Mouse (Mus musculus): ENCODE results near the gene Syt1. TPM values are rescaled to one million over a fixed set of nuclear protein-coding genes. Genes with fewer than 3 reads are reported as not detected.

Syt1 gene
- polyA plus RNA-seq, 1 experiment = 0.47 TPM

DNA sequence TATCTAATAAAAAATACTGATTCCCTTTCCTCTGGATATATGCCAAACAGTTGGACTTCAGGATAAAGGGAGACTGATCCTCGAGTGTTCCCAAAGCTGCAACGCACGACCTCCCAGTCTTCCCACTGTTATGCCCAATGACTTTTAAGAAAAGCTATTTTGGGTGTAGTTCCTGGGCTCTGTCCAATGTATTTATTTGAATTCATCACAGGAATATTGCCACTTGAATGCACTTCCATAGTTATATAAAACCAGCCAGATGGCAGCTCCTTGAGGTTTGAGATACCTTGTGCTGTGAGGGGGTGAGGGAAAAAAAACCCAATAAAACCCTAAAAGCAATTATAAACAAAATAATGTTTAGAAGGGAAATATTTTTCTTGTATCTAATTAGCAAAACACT lies 285.9 kb downstream of the Syt1 start:
- TF ChIP-seq CTCF (IDR thresholded peaks at IDR 0.05; ENCODE audit: borderline replicate concordance, insufficient read depth, low read length) (no peak), POLR2A (IDR thresholded peaks at IDR 0.05; ENCODE audit: low read depth, low read length) (no peak)
- Histone ChIP-seq H3K27ac (ENCODE audit: insufficient read depth, low read length) (no peak overlapping the region), H3K4me3 (ENCODE audit: insufficient read depth, low read length) (no peak overlapping the region), H3K4me1 (ENCODE audit: control insufficient read depth, insufficient read depth, low read length) (no peaks in the 10 kb centered on the region)

- H3K27ac ChIP-seq (ENCODE audit: insufficient read depth, low read length) = no peak overlapping the region
- H3K4me3 ChIP-seq (ENCODE audit: insufficient read depth, low read length) = no peak overlapping the region
- no peaks in the 10 kb centered on the region for H3K4me1 ChIP-seq (ENCODE audit: control insufficient read depth, insufficient read depth, low read length)
- no peak for TF ChIP-seq POLR2A (IDR thresholded peaks at IDR 0.05; ENCODE audit: low read depth, low read length)
- TF ChIP-seq CTCF (IDR thresholded peaks at IDR 0.05; ENCODE audit: borderline replicate concordance, insufficient read depth, low read length) = no peak
These were observed 300.3 kb downstream of the Syt1 start for GRCm38 (mm10) chr10:108710514-108710913.

GRCm38 (mm10) chr10:108705658-108706057 lies 305.1 kb downstream of the Syt1 start:
- TF ChIP-seq CTCF (IDR thresholded peaks at IDR 0.05; ENCODE audit: borderline replicate concordance, insufficient read depth, low read length) (no peak), POLR2A (IDR thresholded peaks at IDR 0.05; ENCODE audit: low read depth, low read length) (no peak)
- Histone ChIP-seq H3K4me1 (ENCODE audit: control insufficient read depth, insufficient read depth, low read length) (no peaks in the 10 kb centered on the region), H3K4me3 (ENCODE audit: insufficient read depth, low read length) (no peak overlapping the region), H3K27ac (ENCODE audit: insufficient read depth, low read length) (no peak overlapping the region)

DNA sequence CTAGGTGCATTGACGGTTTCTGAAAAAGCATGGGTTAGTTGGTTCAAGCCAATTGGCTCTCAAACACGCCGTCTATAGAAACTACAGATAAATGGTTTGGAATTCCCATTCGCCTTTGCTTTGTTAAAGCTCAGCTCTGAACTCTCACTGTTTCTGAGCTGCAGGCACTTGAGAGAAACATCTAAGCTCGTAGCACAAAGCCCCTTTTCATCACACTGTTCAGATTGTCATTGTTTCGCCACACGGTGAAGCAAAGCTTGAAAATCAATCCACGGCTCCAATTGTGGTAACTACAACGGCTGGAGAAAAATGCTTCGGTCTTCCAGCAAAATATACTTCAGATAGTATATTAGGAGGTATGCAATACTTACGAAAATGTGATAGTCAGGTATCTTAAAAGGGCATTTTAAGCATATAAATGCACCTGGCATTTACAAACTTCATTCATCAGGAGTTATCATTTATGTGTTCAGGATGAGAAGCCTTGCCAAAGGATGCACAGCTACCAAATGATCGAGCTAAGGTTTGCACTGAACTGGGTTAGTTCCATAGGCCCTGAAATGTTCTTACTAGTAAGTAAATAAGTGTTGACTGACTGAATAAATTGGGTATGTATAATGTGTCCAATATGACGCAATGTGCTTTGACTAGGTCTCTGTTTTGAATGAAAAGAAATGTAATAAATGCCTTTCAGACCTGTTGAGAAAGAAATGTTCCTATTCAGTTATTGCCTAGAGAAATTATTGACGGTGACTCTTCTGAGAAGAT lies 309.2 kb downstream of the Syt1 start:
- TF ChIP-seq CTCF (IDR thresholded peaks at IDR 0.05; ENCODE audit: borderline replicate concordance, insufficient read depth, low read length) (no peak), POLR2A (IDR thresholded peaks at IDR 0.05; ENCODE audit: low read depth, low read length) (no peak)
- Histone ChIP-seq H3K4me1 (ENCODE audit: control insufficient read depth, insufficient read depth, low read length) (no peaks in the 10 kb centered on the region), H3K4me3 (ENCODE audit: insufficient read depth, low read length) (no peak overlapping the region), H3K27ac (ENCODE audit: insufficient read depth, low read length) (no peak overlapping the region)

- Histone ChIP-seq H3K4me1 (ENCODE audit: control insufficient read depth, insufficient read depth, low read length) (no peaks in the 10 kb centered on the region), H3K27ac (ENCODE audit: insufficient read depth, low read length) (no peak within 1 kb of the TSS), H3K4me3 (ENCODE audit: insufficient read depth, low read length) (no peak within 1 kb of the TSS)
- TF ChIP-seq POLR2A (IDR thresholded peaks at IDR 0.05; ENCODE audit: low read depth, low read length) = no peak
- TF ChIP-seq CTCF (IDR thresholded peaks at IDR 0.05; ENCODE audit: borderline replicate concordance, insufficient read depth, low read length) = no peak
These were observed 310.8 kb downstream of the Syt1 start, which contains the start of gene Gm5136 for GRCm38 (mm10) chr10:108699946-108700345. Gene Gm5136 (minus strand): TSS chr10:108700160.

DNA sequence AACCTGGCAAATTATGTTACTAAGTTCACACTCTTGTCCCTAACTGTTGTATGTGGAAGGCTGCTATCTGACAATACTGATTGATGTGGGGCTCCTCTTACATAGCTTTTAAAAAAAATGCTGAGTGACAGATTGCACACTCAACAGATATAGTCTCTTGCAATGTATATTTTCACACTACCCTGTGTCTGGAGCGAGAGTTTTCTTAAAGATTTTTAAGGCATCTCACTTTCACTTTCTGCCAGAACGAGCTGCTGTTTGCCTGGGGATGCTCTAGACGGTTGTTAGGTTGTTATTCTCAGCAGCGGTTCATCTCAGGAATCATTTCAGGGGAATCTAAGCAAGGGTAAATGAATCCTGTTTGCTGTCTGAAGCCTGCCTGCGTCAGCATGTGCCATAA lies 313.7 kb downstream of the Syt1 start:
- Histone ChIP-seq H3K4me1 (ENCODE audit: control insufficient read depth, insufficient read depth, low read length) (no peaks in the 10 kb centered on the region), H3K27ac (ENCODE audit: insufficient read depth, low read length) (no peak overlapping the region), H3K4me3 (ENCODE audit: insufficient read depth, low read length) (no peak overlapping the region)
- TF ChIP-seq POLR2A (IDR thresholded peaks at IDR 0.05; ENCODE audit: low read depth, low read length) (no peak), CTCF (IDR thresholded peaks at IDR 0.05; ENCODE audit: borderline replicate concordance, insufficient read depth, low read length) (no peak)

DNA sequence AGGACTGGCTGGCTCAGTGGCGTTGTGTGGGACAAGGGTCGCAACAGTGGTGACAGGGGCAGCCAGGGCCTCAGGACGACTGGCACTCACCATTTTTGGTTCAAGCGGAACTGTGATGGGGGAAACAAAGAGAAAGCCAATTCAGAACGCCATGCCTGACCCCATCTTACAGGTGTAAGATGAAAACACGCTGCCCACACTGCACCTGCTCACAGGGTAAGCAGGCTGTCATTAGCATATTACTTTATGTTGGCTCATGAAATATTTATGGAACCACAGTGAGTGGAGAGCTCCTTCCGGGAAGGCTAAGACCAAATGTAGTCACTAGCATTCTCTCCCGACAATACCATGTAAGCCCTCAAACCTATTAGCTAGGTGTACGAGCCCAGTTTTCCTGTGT lies 319.8 kb downstream of the Syt1 start:
- H3K27ac ChIP-seq (ENCODE audit: insufficient read depth, low read length) = no peak overlapping the region
- no peak overlapping the region for H3K4me3 ChIP-seq (ENCODE audit: insufficient read depth, low read length)
- no peak for TF ChIP-seq POLR2A (IDR thresholded peaks at IDR 0.05; ENCODE audit: low read depth, low read length)
- no peak for TF ChIP-seq CTCF (IDR thresholded peaks at IDR 0.05; ENCODE audit: borderline replicate concordance, insufficient read depth, low read length)
- H3K4me1 ChIP-seq (ENCODE audit: control insufficient read depth, insufficient read depth, low read length) = no peaks in the 10 kb centered on the region

- 0 out of 2 replicates have a peak, but pooled peaks cover 2% of the 10 kb centered on the region for H3K4me1 ChIP-seq (ENCODE audit: control insufficient read depth, insufficient read depth, low read length)
- no peak overlapping the region for H3K4me3 ChIP-seq (ENCODE audit: insufficient read depth, low read length)
- no peak for TF ChIP-seq POLR2A (IDR thresholded peaks at IDR 0.05; ENCODE audit: low read depth, low read length)
- no peak for TF ChIP-seq CTCF (IDR thresholded peaks at IDR 0.05; ENCODE audit: borderline replicate concordance, insufficient read depth, low read length)
- H3K27ac ChIP-seq (ENCODE audit: insufficient read depth, low read length) = no peak overlapping the region
These were observed 324.1 kb downstream of the Syt1 start for GRCm38 (mm10) chr10:108686696-108687095.

DNA sequence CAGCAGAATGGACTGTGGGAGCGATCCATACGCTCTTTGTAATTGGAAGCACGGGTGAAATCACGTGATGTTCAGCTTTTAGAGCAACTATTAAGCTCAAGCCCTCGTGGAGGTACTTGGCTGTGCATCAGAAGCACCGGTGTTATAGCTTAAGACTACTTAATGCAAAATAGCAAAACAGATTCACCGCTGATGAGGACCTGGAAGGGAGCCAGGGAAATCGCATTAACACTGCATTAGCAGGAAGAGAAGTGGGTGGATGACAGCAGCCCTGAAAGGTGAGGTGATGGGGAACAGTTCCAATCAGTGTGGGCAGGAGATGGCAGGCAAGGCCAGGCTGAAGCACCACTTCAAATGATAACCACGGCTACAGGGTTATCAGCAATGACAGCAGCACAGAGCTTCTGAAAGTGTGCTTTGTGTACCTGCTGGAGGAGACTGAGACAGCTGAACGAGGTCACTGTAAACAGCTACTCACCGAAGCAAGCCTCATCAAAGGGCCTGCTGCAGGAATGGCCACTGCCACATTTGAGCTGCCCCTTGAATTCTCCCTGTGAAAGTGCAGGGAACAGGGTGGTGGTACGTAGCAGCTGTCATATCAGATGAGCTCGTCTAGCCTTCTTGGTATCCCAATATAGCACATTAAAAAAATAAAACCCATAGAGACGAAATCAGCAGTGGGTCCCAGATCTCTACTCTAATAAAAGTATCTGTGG lies 330.9 kb downstream of the Syt1 start:
- H3K27ac ChIP-seq (ENCODE audit: insufficient read depth, low read length) = no peak overlapping the region
- TF ChIP-seq POLR2A (IDR thresholded peaks at IDR 0.05; ENCODE audit: low read depth, low read length) (no peak), CTCF (IDR thresholded peaks at IDR 0.05; ENCODE audit: borderline replicate concordance, insufficient read depth, low read length) (no peak)
- no peak overlapping the region for H3K4me3 ChIP-seq (ENCODE audit: insufficient read depth, low read length)
- 0 out of 2 replicates have a peak, but pooled peaks cover 2% of the 10 kb centered on the region for H3K4me1 ChIP-seq (ENCODE audit: control insufficient read depth, insufficient read depth, low read length)

DNA sequence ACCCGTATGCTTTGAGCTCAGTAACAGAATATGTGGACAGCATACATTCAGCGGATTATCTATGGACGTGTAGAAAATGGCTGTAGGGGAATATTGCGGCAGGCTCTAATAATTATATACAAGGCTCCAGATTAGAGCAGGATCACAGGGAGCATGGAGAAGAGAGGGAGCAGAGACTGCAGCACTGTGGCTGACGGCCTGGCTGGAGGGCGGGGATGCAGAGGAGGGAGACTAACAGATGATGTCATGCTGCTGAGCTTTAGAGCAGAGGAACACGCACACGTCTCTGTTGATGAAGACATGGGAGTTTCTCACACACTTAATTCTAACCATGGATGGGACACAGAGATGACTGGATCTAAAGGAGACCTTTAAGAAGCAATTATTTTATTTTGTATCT lies 333.7 kb downstream of the Syt1 start:
- Histone ChIP-seq H3K4me3 (ENCODE audit: insufficient read depth, low read length) (no peak overlapping the region), H3K27ac (ENCODE audit: insufficient read depth, low read length) (no peak overlapping the region)

More for the DNA sequence above, 333.7 kb downstream of the Syt1 start:
- no peak for TF ChIP-seq CTCF (IDR thresholded peaks at IDR 0.05; ENCODE audit: borderline replicate concordance, insufficient read depth, low read length)
- no peak for TF ChIP-seq POLR2A (IDR thresholded peaks at IDR 0.05; ENCODE audit: low read depth, low read length)
- no peaks in the 10 kb centered on the region for H3K4me1 ChIP-seq (ENCODE audit: control insufficient read depth, insufficient read depth, low read length)

All from embryonic fibroblast, embryonic 13.5 days (primary cell).